Mouse (Mus musculus) erythroid progenitor cell, adult 5-6 weeks (primary cell): ENCODE results near the gene Zfp202. TPM values are rescaled to one million over a fixed set of nuclear protein-coding genes. Genes with fewer than 3 reads are reported as not detected.

ENCODE experiments used
- ATAC-seq: replicated peaks from 2 replicates; pipeline ENCODE4 v1.8.0; 2016; ENCODE audit warnings: moderate number of reproducible peaks, mild to moderate bottlenecking, moderate TSS enrichment, inconsistent platforms; ENCODE audit not compliant: poor library complexity, low FRiP score, severe bottlenecking
- total RNA-seq, 2 experiments: library from RNA; stranded (forward) in 1 of 2; stranded (reverse) in 1 of 2; fragments of 150-400 nt in 1 of 2; fragments of 186-747, 209-891 nt in 1 of 2; gene quantifications; 2 replicates each; pipeline versions ENCODE4 v1.2.3 to v1.2.4; 2015 to 2017; ENCODE audit warnings: low replicate concordance in 2 of 2

Zfp202 gene
- total RNA-seq, 2 experiments from 2014 or later: not detected

DNA sequence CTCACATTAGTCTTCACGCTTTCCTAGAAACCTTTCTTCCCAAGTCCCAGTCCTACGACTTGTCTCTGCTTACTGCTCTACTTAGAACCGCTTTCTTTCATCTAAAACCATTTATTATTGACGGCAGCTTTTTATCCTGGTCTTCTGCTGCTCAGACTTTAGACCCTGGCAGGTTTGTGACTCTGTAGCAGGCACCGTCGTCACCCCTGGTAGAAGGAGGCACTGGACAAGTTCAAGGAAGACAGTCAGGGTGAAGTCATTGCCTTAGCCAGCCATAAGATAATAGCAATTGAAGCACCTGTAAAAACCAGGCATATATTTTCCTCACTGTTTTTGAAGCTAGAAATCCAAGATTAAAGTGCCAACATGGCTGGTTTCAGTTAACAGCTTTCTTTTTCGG lies 43.1 kb downstream of the Zfp202 start:
- no peak for ATAC-seq

DNA sequence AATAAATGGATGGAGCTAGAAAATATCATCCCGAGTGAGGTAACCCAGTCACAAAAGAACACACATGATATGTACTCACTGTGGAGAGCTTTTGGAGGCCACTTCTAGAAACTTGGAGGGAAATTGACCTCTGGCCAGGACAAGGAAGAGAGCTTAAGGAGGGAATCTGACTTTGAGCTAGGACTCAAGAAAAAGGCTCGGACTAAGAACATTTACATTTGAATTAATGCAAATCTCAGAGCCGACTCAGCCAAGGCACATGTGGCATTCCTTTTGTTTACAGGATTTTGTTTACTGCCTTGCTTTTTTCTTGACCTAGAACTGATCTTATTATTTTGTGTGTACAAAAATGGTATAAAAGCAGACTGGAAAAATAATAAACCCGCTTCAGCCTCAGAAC lies 47.6 kb downstream of the Zfp202 start:
- no peak for ATAC-seq

DNA sequence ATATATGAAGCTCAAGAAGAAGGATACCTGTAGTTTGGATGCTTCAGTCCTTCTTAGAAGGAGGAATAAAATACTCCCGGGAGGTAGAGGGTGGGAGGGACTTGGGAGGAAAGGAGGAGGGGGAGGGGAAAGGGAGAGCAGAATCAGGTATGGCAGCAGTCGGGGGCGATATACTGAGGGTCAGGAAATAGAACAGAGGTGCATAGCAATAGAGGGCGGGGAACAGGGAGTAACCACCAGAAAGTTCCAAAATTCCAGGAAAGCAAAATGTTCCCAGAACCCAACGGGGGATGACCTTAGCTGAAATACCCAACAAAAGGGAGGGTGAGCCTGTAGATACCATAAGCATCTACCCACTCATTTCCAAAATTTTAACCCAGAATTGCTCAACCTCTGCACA lies 48.2 kb downstream of the Zfp202 start:
- no peak for ATAC-seq

DNA sequence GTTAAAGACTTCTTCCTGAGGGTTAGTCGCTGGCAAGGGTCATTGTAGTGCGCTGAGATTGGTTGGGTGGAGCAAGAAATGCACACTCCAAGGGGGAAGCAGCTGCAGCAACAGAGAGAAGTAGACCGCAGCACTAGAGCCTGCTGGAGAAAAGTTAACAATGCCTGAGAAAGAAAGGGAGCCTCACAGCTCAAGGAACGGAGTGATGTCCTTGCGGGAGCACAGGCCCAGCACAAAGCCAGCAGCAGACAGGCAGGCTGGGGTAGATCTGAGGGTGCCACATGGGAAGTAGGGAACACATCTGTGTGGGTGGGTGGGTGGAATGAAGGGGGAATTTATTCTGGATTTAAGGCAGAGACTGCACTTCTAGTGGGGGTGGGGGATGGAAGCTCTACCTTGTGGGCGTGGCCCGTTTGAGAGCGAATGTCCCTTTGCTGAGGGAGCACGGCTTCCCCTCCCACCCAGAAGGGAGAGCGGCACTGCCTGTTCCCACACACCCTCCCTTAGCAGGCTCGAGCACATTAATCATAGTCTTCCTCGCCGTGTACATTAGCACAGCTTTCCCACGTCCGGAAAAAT lies 49.2 kb downstream of the Zfp202 start:
- no peak for ATAC-seq

DNA sequence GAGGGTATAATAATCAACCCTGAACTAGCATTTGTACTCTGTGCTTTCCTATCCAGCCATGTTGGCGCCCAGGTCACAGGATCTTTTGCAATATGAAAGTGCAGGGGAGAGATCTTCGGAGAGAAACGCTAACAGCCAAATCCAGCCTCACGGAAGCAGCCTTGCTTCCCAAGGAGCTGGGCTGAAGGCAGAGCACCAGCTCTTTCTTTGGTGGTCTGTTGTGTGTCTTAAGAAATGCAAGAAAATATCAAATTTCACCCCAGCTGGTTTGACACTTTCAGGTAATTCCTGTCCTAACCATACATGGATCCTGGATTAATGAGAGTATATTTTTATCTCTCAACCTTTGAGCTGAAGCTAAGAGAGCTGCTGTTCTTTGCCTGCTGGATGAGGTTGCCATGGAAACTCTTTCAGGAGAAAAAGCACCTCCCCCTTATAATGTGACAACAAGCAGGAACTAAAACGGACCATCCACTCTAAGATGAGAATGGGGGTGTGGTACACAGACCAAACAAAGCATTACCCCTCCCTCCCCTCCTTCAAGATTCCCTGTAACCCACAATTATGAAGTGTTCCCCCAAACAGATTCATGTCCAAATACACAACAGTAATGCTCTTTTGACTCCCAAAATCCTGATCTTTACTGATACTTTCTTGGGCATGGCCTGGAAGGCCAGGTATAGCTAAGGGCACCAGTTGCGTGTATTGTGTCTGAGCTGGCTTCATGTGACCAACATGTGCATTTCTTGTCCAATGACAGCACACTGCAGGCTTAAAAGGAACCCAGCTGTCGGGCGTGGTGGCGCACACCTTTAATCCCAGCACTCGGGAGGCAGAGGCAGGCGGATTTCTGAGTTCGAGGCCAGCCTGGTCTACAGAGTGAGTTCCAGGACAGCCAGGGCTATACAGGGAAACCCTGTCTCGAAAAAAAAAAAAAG lies 50.1 kb downstream of the Zfp202 start:
- no peak for ATAC-seq

DNA sequence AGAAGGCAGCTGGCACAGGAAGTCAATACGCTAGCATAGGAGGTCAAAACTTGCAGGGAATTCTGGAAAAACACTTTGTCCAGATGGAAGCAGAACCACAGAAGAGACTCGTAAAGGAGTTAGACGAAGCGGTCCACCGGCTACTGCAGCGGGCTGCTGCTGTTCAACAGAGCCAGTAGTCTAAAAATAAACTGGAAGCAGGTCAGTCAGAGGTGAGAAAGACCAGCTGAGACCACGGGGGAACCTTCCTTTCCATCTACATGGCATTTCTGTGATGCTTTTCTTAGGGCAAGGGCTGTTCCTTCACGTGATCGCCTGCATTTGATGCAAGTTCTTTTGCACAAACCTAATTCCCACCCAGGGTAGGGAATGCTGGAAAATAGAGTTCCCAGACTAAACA lies 53.4 kb downstream of the Zfp202 start:
- ATAC-seq: no peak

DNA sequence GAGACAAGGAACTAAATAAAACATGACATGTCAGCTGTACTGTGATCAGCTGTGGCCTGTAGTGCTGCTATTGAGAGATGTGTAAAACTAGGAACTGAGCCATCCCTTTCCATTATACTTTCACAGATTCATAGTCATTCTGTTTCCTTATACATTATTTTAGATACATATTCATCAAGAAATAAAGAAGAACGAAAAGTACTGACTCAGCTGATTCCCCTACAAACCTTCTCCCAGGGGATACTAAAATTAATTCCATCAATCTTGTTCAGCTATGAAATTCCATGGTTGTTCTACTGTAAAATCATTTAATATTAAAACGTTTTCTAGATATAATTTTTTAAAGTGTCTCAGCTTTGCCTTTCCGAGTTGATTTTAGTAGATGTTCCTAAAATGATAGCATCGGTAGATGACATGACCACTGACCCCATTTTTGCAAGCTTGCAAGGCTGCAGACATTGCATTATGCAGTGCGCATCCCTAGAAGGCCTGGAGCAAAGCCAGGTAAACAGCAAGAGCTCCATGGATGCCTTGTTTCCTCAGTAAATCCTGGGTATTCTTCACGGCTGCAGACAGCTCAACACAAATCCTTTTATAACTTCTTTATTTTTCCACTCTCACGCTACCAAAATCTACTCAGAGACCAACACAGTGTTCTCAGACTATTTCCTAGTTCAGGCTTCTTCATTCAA lies 54.0 kb downstream of the Zfp202 start:
- no peak for ATAC-seq

DNA sequence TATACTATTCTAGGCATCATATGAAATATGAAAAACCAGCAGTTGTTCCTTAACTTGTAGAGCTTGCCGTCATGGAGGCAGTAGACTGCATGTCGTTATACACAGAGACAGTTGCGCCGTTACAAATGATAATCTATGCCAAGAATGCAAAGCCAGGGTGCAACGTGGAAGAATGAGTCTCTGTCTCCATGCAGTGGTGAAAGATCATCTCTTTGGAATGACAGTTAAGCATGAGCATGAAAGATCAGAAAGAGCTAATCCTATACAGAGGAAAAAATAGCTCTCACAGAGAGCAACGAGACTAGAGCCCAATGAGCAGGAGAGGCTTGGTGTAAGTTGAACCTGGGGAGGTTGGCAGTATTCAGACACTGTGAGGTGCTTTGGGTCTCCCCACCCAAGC lies 54.6 kb downstream of the Zfp202 start:
- ATAC-seq: no peak

DNA sequence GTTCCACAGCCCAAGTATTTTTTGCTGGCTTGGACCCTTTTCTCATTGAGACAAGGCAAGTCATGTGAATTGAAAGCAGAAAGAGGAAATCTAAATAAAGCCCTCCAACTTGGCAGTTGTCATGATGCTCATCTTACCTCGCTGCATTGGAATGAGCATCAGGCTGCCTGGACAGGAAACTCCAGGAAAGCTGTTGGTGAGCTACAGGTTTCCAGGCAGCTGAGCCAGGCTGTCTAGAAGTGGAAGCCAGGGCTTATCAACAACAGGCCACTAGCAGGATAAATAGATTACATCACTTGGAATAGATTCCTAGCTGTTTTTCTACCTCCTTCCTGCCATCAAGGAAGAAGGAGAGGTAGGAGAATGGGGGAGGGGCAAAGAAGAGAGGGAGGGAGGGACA lies 57.0 kb downstream of the Zfp202 start:
- ATAC-seq: no peak

DNA sequence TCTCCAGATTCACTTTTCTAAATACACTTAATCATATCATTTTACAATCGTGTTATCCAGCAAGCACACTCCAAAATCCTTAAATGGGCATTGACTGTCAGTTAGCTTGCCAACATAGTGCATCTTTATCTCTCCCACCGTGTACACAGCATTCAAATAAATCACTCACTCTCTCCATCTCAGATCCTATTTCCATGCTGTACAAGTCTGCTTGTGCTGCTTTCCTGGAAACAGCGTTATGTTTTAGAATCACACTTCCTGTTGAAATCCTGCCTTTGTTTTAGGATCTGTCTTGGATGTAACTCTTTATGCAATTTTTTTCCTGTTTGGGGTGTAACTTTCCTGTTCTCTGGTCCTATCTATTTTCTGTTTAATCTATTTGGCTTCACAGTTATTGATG lies 60.3 kb downstream of the Zfp202 start:
- ATAC-seq: no peak

Other genes with a start within 250 kb of the Zfp202 start
- gene Olfr975, start 240.3 kb upstream of the Zfp202 start, total RNA-seq (2015; ENCODE audit: low replicate concordance): not detected in 2 replicates
- gene Olfr975, start 240.3 kb upstream of the Zfp202 start, total RNA-seq (2017; ENCODE audit: low replicate concordance): not detected in 2 replicates
- not detected in 2 replicates for gene Olfr976, start 231.2 kb upstream of the Zfp202 start, total RNA-seq (2015; ENCODE audit: low replicate concordance)
- not detected in 2 replicates for gene Olfr976, start 231.2 kb upstream of the Zfp202 start, total RNA-seq (2017; ENCODE audit: low replicate concordance)
- gene Olfr978, start 200.2 kb upstream of the Zfp202 start, total RNA-seq (2015; ENCODE audit: low replicate concordance): not detected in 2 replicates
- not detected in 2 replicates for gene Olfr978, start 200.2 kb upstream of the Zfp202 start, total RNA-seq (2017; ENCODE audit: low replicate concordance)
- gene Olfr979, start 188.9 kb upstream of the Zfp202 start, total RNA-seq (2015; ENCODE audit: low replicate concordance): not detected in 2 replicates
- not detected in 2 replicates for gene Olfr979, start 188.9 kb upstream of the Zfp202 start, total RNA-seq (2017; ENCODE audit: low replicate concordance)
- not detected in 2 replicates for gene Olfr980, start 182.7 kb upstream of the Zfp202 start, total RNA-seq (2015; ENCODE audit: low replicate concordance)
- 1.2 TPM in 1 of 2 replicates, not detected in the other for gene Olfr980, start 182.7 kb upstream of the Zfp202 start, total RNA-seq (2017; ENCODE audit: low replicate concordance)
- not detected in 2 replicates for gene Olfr981, start 170.9 kb upstream of the Zfp202 start, total RNA-seq (2015; ENCODE audit: low replicate concordance)
- not detected in 2 replicates for gene Olfr981, start 170.9 kb upstream of the Zfp202 start, total RNA-seq (2017; ENCODE audit: low replicate concordance)
- not detected in 2 replicates for gene Olfr982, start 118.5 kb upstream of the Zfp202 start, total RNA-seq (2015; ENCODE audit: low replicate concordance)
- not detected in 2 replicates for gene Olfr982, start 118.5 kb upstream of the Zfp202 start, total RNA-seq (2017; ENCODE audit: low replicate concordance)
- gene Olfr983, start 98.7 kb upstream of the Zfp202 start, total RNA-seq (2015; ENCODE audit: low replicate concordance): not detected in 2 replicates
- gene Olfr983, start 98.7 kb upstream of the Zfp202 start, total RNA-seq (2017; ENCODE audit: low replicate concordance): not detected in 2 replicates
- gene Olfr984, start 78.1 kb upstream of the Zfp202 start, total RNA-seq (2015; ENCODE audit: low replicate concordance): not detected in 2 replicates
- gene Olfr984, start 78.1 kb upstream of the Zfp202 start, total RNA-seq (2017; ENCODE audit: low replicate concordance): not detected in 2 replicates
- gene Olfr985, start 62.1 kb upstream of the Zfp202 start, total RNA-seq (2015; ENCODE audit: low replicate concordance): not detected in 2 replicates
- gene Olfr985, start 62.1 kb upstream of the Zfp202 start, total RNA-seq (2017; ENCODE audit: low replicate concordance): not detected in 2 replicates
- not detected in 2 replicates for gene Tmem225, start 44.2 kb upstream of the Zfp202 start, total RNA-seq (2015; ENCODE audit: low replicate concordance)
- not detected in 2 replicates for gene Tmem225, start 44.2 kb upstream of the Zfp202 start, total RNA-seq (2017; ENCODE audit: low replicate concordance)
- gene Olfr986, start 11.4 kb upstream of the Zfp202 start, total RNA-seq (2015; ENCODE audit: low replicate concordance): not detected in 2 replicates
- gene Olfr986, start 11.4 kb upstream of the Zfp202 start, total RNA-seq (2017; ENCODE audit: low replicate concordance): not detected in 2 replicates
- not detected in 2 replicates for gene Scn3b, start 76.9 kb downstream of the Zfp202 start, total RNA-seq (2015; ENCODE audit: low replicate concordance)
- gene Scn3b, start 76.9 kb downstream of the Zfp202 start, total RNA-seq (2017; ENCODE audit: low replicate concordance): not detected in 2 replicates